Mouse (Mus musculus): ENCODE measurements at regions not wholly inside any gene's neighbourhood (a gene's known extent, or its start where the extent isn't known, plus 50 kb on each side); places are given as distances from the start of the nearest gene placed in this dataset.

DNA sequence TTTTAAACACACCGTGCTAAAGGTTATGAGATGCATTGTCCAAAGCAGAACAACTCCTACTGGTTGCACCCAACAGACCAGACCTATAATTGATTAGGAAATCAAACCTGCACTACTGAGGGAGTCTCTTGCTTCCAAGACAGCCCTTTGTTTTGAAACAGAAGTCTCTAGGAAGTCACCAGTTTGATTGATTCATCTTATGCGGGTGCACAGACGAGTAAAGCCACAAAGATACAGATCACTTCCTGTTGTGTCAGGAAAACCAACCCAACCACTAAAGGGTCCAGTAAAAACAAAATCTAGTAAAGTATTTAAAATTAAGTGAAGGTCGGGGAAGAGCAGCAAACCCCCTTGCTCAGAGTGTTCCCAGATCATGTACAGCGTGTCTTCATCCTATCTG lies 58.3 kb upstream of the N6amt1 start:
- peak; percentile 27 to 45; a peak in 3 of 4 replicates for ATAC-seq (replicated peaks in 1 of 2; ENCODE audit: insufficient read depth in 1 of 2, low FRiP score in 2 of 2, low TSS enrichment in 1 of 2, low read depth in 1 of 2, poor library complexity in 2 of 2, severe bottlenecking in 2 of 2)

DNA sequence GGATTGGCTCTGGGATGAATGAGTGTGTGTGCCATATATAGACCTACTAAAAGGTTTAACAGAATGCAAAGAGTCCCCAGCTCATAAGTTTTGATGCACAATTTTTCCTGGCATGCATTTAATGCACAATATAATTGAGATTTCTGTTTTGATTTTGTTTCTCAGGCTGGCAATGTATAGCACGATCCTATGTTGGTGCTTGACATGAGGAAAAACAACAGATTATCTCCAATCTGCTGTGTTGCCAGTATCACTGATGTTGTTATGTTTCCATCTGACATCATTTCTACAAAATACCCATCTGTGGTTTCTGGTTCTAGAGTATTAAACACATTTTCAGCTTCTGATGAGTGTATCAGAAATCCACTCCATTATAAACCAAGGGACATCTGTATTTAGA lies 61.2 kb upstream of the N6amt1 start:
- no peak for ATAC-seq (replicated peaks in 1 of 2; ENCODE audit: insufficient read depth in 1 of 2, low FRiP score in 2 of 2, low TSS enrichment in 1 of 2, low read depth in 1 of 2, poor library complexity in 2 of 2, severe bottlenecking in 2 of 2)

DNA sequence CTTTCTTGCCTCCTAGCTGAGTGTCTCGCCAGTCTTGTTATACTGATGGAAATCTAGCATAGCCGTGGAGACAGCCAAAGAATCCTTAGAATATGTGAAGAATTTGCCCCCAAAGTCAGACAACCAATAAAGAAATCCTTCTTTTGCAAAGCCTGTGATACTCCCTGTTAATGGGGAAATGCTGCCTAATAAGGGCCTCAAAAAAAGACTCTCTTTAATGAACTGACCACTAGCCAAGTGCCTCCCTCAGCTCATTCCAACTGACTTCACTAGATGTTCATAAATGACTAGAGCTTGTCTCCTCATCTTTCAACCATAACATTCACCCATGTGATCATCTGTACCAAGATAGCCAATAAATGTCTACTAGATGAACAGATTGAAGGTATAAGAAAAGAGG lies 62.3 kb upstream of the N6amt1 start:
- ATAC-seq (replicated peaks in 1 of 2; ENCODE audit: insufficient read depth in 1 of 2, low FRiP score in 2 of 2, low TSS enrichment in 1 of 2, low read depth in 1 of 2, poor library complexity in 2 of 2, severe bottlenecking in 2 of 2), result no peak

DNA sequence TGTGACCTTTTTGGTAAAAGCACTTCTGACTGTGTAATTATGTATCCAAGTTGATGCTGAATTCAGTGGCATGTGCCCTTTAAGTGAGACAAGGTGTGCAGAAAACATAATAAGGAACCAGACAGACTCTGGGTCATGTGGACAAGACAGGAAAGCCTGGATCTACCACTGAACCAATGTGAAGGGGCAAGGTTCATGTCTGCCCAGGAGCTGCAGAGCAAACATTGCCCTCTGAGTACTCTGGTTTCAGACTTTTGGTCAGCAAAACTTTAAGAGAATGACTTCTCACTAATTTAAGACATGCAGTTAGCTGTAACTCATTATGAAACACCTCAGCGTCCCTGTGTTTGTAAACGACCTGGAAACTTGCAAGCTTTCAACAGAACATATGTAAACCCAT lies 68.3 kb upstream of the N6amt1 start:
- no peak for ATAC-seq (replicated peaks in 1 of 2; ENCODE audit: insufficient read depth in 1 of 2, low FRiP score in 2 of 2, low TSS enrichment in 1 of 2, low read depth in 1 of 2, poor library complexity in 2 of 2, severe bottlenecking in 2 of 2)

DNA sequence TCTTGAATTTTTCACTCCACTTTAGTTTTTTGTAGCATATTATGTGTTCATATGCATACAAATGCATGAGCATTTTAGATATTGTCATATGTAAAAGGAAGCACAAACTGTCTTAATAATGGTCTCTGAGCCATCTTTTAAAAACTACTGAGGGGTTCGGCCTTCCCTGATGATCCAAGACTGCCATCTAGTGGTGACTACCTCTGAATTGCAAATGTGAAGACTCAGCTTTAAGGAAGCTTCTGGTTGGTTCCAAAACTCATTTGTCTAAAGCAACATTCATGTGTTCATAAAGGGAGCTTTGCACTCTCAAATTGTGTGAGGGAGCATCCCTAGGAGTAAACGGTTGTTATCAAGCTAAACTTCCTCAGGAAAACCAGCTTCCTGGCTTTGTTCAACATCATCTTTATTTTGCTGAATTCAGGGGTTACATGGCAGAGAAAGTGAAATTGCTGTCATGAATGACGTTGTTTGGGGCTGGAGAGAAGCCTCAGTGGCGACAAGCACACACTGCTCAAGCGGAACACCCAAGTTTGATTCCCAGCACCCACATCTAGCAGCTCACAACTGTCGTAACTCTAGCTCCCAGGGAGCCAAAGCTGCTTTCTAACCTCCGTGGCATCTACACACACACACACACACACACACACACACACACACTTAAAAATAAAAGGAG lies 69.0 kb upstream of the N6amt1 start:
- ATAC-seq (replicated peaks in 1 of 2; ENCODE audit: insufficient read depth in 1 of 2, low FRiP score in 2 of 2, low TSS enrichment in 1 of 2, low read depth in 1 of 2, poor library complexity in 2 of 2, severe bottlenecking in 2 of 2), result peak; percentile 69 to 91

DNA sequence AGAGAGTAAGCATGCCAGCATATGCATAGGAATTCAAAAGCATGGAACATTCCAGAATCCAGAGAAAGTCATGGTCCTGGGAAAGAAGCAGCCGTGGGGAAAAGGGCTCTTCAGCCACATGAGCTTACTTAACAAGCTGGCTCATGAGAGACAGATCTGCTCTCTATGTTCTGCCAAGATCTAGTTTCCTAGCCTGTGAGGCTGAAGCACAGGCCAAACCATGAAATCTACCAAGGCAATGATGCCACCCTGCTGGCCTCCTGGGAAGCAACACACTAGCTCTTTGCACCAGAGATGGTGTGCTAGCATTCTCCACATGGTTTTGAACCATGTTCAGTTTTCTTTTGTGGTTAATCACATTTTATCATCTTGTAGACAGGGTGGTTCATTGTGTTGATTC lies 75.5 kb upstream of the N6amt1 start:
- no peak for ATAC-seq (replicated peaks in 1 of 2; ENCODE audit: insufficient read depth in 1 of 2, low FRiP score in 2 of 2, low TSS enrichment in 1 of 2, low read depth in 1 of 2, poor library complexity in 2 of 2, severe bottlenecking in 2 of 2)

DNA sequence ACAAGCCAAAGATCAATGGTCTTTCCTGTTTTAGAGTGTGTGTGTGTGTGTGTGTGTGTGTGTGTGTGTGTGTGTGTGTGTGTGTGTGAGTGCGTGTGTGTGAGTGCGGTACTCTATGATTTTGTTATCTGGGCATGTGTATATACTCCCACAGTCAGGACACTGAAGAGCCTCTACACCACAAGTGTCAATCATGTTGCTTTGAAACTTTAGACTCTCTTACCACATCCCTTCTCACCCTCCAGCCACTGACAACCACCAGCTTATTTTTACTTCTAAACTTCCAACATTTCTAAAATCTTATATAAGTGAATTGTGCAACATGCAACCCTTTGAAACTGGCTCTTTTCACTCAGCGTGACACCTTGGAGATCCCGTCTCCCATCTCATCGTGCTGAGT lies 81.6 kb upstream of the N6amt1 start:
- ATAC-seq (replicated peaks in 1 of 2; ENCODE audit: insufficient read depth in 1 of 2, low FRiP score in 2 of 2, low TSS enrichment in 1 of 2, low read depth in 1 of 2, poor library complexity in 2 of 2, severe bottlenecking in 2 of 2), result peak; percentile 53 to 75; a peak in 3 of 4 replicates

DNA sequence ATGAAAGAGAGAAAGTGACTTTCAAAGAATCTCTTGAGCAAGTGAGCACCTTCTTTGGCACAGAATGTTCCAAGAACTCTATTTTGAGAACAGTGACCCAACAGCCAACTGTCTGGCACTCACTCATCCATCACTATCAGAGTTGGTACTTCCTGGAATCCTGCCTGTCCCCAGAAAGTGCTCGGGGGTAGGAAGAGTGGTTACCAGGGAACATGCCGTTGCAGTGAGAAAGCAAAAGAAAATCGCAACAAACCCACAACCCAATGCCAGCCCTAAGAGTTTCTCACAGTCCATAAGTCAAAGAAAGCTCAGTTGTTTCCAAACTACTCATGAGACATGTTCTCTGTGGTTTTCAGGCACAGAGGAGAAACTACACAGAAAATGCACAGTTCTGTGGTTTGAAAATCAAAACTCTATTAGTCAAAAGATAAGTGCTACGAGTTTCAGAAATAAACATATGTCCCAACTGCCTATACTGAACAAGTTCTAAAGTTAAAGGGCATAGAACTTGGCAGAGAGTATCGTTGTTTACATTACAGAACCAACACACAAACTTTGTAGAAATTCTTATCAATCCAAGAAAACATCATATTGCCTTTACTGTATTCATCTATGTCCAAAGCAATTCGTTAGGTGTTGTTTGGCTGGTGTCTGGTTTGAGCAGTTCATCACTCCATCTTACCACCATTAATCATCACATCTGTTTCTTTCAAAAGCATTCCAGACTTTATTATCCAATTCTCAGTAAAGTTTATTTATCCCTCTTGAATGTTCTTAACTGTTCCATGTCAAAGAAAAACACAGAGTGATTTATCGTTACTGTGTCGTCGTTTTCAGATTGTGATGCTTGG lies 85.8 kb upstream of the N6amt1 start:
- ATAC-seq (replicated peaks in 1 of 2; ENCODE audit: insufficient read depth in 1 of 2, low FRiP score in 2 of 2, low TSS enrichment in 1 of 2, low read depth in 1 of 2, poor library complexity in 2 of 2, severe bottlenecking in 2 of 2), result no peak

DNA sequence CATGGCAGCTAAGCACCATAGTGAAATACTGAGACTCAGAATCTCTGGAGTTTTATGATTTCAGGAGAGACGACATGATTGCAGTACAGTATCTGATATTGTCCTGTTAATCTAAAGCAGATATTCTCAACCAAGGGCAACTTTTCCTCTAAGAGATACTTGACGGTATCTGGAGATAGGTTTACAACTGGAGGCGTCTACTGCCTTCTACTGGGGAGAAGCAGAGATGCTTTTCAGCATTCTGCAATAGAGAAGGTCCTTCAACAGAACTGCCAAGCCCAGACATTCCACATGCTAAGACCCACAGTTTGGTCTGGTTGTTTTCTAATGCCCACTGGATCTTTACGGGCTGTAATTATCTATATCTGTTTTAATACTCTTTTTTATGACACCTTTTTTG lies 86.5 kb upstream of the N6amt1 start:
- no peak for ATAC-seq (replicated peaks in 1 of 2; ENCODE audit: insufficient read depth in 1 of 2, low FRiP score in 2 of 2, low TSS enrichment in 1 of 2, low read depth in 1 of 2, poor library complexity in 2 of 2, severe bottlenecking in 2 of 2)

DNA sequence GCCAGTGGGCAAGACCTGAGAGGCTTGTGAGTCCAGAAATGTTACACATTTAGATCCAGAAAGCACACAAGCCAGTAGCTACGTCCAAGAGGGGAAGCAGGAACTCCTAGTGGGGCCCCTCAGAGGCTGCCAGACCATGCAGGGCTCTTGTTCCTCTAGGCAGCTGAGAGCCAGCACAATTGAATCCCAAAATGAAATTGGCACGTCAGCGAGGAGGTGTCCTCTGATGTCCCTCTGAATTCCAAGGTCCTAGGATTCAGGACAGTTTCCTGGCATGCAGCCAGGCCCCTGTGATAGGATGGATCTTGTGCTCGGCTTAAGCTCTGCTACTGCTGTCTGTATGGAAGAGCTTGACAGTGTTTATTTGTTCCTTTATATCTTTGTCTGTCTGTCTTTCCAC lies 90.4 kb upstream of the N6amt1 start:
- no peak; a peak in 1 of 4 replicates for ATAC-seq (replicated peaks in 1 of 2; ENCODE audit: insufficient read depth in 1 of 2, low FRiP score in 2 of 2, low TSS enrichment in 1 of 2, low read depth in 1 of 2, poor library complexity in 2 of 2, severe bottlenecking in 2 of 2)

DNA sequence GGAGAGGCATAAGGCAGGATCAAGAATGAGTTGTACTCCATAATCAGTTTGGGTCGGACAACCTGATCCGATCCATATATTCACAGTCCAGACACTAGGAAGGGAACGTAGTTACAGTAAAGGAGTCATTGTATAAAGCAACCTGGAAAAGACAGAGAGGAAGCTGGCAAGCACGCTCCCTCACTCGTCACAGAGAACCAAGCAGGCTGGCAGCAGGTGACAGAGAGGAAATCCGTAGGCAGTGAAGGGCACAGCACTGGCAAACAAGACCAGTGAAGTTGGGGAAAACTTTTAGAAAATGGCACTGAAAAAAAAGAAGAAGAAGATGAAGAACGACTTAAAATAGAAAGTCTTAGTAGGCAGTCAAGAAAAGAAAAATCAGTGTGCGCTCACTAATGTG lies 90.9 kb upstream of the N6amt1 start:
- ATAC-seq (replicated peaks in 1 of 2; ENCODE audit: insufficient read depth in 1 of 2, low FRiP score in 2 of 2, low TSS enrichment in 1 of 2, low read depth in 1 of 2, poor library complexity in 2 of 2, severe bottlenecking in 2 of 2), result peak; percentile 60; a peak in 3 of 4 replicates

DNA sequence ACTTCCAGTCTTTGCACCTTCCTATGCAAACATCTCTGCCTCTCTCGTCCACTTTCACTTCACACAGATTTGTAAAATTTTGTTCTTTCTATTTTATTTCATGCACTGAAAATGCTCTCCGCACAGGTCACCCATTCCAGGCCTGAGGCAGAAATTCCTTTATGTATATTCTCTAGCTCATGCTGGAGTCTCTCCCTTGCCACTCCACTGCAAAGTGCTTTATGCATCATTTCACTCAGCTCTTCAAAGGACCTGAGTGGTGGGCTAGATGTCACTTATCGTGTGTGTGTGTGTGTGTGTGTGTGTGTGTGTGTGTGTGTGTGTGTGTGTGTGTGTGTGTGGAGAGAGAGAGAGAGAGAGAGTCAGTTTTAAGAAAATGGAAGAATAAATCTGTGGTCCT lies 91.5 kb upstream of the N6amt1 start:
- ATAC-seq (replicated peaks in 1 of 2; ENCODE audit: insufficient read depth in 1 of 2, low FRiP score in 2 of 2, low TSS enrichment in 1 of 2, low read depth in 1 of 2, poor library complexity in 2 of 2, severe bottlenecking in 2 of 2), result no peak

DNA sequence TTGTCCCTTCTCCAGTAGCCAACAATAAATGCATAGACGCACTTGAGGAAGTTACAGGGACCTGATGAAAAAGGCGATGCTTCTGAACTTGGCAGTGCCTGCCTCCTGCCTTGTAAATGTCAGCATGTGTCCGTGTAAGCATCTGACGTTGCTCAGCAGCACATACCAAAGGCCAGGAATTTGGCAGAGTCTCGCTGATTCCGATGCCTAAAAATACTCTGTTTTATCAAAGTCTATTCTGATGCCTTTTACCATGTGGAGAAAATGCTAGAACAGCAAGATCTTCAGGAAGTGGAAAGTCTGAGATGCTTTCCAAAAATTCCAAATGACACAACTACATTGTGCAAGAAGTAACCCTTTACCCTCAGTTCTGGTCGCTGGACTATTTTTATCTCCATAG lies 92.5 kb upstream of the N6amt1 start:
- no peak for ATAC-seq (replicated peaks in 1 of 2; ENCODE audit: insufficient read depth in 1 of 2, low FRiP score in 2 of 2, low TSS enrichment in 1 of 2, low read depth in 1 of 2, poor library complexity in 2 of 2, severe bottlenecking in 2 of 2)

DNA sequence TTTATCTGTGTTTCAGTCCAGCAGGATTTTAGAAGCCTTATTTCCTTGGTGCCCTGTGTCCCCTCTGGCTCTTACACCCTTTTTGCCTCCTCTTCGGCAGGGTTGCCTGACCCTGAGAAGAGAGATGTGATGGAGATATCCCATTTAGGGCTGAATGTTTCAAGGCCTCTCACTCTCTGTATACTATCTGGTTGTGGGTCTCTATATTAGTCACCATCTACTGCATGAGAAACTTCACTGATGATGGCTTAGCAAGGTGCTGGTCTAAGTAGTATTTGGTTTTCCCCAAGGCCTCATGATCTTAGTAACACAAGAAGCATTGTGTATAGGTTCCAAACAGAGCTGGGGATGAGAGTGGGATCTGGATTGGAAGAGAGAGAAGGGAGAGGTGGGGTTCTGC lies 99.2 kb upstream of the N6amt1 start:
- ATAC-seq (replicated peaks in 1 of 2; ENCODE audit: insufficient read depth in 1 of 2, low FRiP score in 2 of 2, low TSS enrichment in 1 of 2, low read depth in 1 of 2, poor library complexity in 2 of 2, severe bottlenecking in 2 of 2), result no peak

DNA sequence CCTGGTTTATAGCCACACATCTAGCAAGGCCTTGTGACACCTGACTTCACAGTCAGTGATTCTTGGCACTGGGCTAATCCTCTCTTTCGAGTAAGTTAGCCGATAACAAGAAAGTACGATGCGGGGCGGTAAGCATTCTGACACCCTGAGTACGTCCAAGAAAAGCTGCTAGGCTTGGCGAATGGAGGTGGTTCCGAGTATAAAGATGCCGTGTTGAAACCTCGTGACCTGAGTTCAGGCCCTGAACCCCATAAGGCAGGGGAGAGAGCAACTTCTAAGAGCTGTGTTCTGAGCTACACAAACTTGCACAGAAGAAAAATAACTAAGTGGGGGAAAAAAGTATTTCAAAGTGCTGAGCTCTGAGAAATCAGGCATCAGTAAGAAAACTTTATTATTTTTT lies 103.5 kb upstream of the N6amt1 start:
- ATAC-seq (replicated peaks in 1 of 2; ENCODE audit: insufficient read depth in 1 of 2, low FRiP score in 2 of 2, low TSS enrichment in 1 of 2, low read depth in 1 of 2, poor library complexity in 2 of 2, severe bottlenecking in 2 of 2), result no peak

DNA sequence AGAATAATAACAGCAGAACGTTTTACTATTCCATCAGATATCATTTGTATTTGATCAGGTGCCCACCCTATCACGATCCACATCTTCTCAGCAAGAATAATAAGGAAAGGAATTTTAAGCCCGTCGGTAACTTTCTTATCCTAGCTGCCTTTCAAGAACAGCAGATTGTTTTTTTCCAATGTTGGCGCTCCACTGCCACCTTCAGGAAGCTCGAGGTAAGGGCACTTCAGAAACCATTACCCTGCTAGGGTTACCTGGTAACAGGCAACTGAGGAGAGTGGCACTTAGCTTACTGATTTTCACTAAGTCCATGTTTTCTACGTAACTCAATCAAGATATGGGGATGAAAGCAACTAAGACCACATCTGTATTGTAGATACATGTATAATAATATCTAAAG lies 104.1 kb upstream of the N6amt1 start:
- ATAC-seq (replicated peaks in 1 of 2; ENCODE audit: insufficient read depth in 1 of 2, low FRiP score in 2 of 2, low TSS enrichment in 1 of 2, low read depth in 1 of 2, poor library complexity in 2 of 2, severe bottlenecking in 2 of 2), result peak; percentile 76 to 80; a peak in 3 of 4 replicates

DNA sequence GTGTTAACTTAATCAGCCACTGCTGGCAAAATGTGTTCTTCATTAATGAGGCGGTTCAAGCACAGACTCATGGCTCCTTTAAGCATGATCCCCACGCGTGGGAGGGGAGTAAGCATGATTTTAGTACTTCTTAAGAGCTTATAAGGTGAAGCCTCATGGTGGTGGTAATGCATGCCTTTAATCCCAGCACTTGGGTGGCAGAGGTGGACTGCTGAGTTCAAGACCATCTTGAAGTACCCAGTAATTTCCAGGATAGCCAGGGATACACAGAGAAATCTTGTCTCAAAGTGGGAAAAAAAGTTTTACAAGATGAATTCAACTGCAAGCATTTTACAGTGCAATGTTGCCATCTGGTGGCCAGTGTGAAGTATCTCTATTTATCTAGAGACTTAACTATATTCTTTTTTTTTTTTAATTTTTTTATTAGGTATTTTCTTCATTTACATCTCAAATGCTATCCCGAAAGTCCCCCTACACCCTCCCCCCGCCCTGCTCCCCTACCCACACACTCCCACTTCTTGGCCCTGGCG lies 105.4 kb upstream of the N6amt1 start:
- no peak for ATAC-seq (replicated peaks in 1 of 2; ENCODE audit: insufficient read depth in 1 of 2, low FRiP score in 2 of 2, low TSS enrichment in 1 of 2, low read depth in 1 of 2, poor library complexity in 2 of 2, severe bottlenecking in 2 of 2)

DNA sequence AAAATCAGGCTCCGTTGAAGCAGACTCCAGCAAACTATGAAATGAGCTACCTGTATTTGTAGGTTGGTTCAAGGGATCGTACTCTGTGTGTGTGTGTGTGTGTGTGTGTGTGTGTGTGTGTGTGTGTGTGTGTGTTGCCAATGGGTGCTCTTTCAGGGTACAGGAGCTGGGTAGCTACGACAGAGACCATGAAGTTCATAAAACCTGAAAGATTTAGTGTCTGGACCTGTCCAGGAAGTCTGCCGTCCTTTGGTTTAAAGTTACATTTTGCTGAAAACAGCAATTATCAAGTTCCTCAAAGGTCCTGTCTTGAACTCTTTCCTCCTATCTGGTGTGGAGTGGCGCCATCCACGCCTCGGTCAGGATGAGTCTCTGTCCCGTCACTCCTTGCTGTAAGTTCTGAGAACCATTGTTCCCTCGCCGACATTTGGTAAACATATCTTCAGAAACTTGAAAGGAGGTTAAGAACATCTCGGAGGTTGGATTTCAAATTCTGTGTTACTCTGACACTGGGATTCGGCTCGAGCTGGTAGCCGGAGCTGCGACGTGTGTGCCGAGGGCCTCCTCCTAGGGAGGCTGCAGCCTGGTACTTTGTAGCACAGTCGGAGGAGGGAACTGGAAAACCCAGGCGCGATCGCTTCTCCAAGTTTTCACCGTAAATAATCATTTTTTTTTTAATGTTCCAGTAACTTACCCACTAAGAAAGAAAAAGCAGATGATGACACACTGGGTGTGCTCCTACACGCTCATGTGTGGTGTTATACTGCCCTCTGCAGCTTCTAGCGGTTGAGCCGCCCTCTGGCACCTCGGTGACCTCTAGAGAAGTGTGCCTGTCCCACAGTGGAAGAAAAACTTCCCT lies 107.8 kb upstream of the N6amt1 start:
- ATAC-seq (replicated peaks in 1 of 2; ENCODE audit: insufficient read depth in 1 of 2, low FRiP score in 2 of 2, low TSS enrichment in 1 of 2, low read depth in 1 of 2, poor library complexity in 2 of 2, severe bottlenecking in 2 of 2), result no peak

All from hematopoietic stem cell, adult 5-6 weeks (primary cell).